Mouse (Mus musculus) fibroblast of lung, adult 2 months (primary cell): ENCODE measurements around the gene Crat.

Experiments used
- DNase-seq: peaks from one replicate; pipeline ENCODE4 v3.0.0-alpha.2; 2011; ENCODE audit warnings: low read depth

The Crat gene

GRCm38 (mm10) chr2:30403870-30404269 is 11.7 kb downstream of the Crat start:
- no peak for DNase-seq

DNA sequence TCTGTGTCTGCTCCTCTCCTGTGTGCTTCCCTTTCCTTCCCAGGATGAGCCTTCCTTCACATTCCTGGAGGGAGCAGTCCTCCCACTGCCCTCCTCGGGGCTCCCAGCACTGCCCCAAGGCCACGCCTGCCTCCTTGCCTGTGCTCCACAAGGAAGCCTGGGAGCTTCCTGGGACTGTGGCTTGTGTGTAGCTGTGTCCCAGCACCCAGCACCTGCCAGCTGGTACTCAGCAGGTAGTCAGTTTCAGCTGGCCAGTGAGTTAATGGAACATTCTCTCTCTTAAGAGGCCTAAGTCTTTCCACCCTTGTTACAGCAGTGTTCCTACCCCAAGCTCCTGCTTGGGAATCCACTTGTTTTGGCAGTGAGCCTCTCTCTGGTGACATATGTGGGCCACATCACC is 12.8 kb downstream of the Crat start:
- DNase-seq: no peak

GRCm38 (mm10) chr2:30402351-30402826 is 13.2 kb downstream of the Crat start:
- DNase-seq: no peak

DNA sequence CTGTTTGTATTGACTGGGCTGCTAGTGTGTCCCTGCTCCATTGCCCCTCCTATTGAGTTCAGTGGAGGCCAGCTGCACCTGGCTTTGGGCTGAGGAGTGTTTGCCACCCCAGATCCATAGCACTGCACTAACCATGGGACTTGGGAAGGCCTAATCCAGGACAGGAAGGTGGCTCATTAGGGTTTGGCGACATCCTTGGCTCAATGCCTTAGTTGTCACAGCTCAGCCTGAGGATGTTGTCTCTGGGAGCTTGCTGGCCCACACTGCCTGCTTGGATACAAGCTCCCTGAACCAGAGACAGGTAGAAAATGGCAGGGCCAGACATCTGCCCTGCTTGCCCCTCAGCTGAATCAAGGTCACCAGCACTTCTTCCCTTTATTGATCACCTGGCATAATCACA is 14.0 kb downstream of the Crat start:
- DNase-seq: no peak

DNA sequence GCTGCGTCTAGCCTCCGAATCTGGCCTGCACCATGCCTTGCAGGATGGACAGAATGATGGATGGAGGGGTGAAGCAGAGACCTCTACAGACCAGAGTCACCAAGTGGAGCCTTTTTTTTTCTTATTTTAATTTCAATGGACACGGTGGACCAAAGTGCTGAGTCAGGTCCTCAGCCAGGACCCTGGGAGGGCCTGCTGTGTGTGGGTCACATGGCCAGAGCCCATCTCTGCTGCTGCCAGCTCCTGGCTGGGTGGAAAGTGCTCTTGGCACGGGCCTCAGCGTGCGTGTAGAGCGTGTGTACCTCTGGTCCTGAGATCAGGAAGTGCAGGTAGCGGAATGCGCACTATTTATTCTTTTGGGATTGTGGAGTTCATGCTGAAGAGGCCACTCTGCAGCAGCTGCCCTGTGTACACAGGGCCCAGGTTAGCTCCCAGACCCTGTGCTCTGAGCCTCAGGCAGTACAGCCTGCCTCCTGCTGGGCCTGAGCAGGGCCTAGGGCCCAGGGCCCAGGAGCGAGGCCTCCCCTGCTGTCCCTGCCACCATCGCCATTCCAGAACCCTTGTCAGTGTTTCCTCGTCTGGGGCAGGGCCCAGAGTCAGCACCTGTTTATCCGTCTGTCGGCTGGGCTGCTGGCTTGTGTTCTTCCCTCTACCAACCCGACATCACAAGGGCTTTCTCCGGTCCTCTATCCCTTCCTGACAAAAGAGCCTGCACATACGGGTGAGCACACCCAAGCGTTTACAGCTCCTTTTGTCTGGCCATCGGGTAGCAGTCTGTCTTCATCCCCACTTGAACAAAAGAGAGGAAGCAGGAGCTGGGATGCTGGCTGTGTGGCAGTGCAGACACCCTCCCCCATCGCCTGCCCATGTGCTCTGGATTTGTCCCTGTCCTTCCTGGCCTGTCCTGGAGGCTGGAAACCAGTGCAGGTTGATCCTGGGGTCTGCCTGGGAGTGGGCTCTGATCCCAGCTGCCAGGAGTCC is 16.1 kb downstream of the Crat start:
- DNase-seq: no peak

GRCm38 (mm10) chr2:30397986-30398512 is 17.6 kb downstream of the Crat start:
- DNase-seq: no peak

GRCm38 (mm10) chr2:30396246-30396645 is 19.4 kb downstream of the Crat start:
- DNase-seq: no peak

GRCm38 (mm10) chr2:30395757-30396156 is 19.9 kb downstream of the Crat start:
- no peak for DNase-seq

GRCm38 (mm10) chr2:30393370-30393656 is 22.3 kb downstream of the Crat start:
- DNase-seq: no peak

DNA sequence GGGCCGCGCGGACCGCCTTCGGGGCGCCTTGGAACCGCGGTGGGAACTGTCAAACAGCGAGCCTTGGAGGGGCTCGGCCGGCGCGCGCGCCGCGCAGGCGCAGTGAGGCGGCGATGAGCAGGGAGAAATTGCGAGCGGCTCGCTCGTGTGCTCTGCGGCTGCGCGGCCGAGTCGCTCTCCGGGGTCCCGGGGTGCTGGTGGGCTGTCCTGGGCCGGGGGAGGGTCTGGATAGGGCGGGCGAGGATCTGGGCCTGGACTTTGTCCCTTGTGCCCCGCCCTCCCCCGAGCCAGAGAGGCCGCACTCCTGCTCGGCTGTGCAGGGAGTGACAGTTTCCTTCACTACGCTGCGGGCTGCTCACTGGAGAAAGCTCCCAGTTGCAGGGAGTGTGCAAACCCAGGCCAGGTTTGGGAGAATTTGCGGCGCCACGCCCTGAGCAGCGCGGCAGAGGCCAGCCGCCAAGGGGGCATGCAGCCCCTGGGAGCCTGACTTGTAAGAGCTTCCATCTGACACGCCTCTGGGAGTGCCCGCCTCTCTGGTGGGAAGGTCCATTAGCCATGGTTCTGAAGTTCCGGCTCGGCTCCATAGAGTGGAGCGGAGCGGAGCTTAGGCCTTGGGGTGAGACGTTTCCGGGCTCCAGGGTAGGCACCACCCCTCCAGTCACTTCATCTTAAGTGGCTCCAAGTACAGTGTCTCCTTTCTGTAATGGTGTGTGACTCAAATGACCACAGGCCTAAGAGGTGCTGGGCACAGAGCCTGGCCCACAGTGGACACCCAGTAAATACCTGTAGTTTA is 22.8 kb downstream of the Crat start:
- peak; percentile 64 for DNase-seq

DNA sequence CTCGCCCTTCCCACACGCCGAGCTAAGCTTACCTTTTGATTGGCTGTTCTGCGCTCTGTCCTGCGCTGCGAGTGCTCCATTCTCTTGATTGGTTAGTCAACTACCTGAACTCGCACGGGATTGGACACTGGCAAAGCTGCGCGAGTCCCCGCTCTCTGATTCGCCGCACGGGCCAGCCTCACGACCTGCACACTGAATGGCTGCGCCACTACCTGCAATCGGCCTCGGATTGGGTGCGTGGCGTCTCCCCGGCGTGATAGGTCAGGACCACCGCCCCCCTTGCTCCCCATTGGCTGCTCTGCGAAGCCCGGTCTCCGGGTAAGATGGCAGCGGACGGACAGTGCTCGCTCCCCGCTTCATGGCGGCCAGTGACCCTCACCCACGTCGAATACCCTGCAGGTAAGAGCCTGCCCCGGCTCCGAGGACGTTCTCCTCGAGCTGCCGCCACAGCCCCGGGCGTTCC is 23.5 kb downstream of the Crat start, which contains the start of gene Dolpp1:
Dolpp1 (plus strand) TSS at position 141 of the 463 bp plus-strand sequence.
- peak; percentile 98 for DNase-seq

DNA sequence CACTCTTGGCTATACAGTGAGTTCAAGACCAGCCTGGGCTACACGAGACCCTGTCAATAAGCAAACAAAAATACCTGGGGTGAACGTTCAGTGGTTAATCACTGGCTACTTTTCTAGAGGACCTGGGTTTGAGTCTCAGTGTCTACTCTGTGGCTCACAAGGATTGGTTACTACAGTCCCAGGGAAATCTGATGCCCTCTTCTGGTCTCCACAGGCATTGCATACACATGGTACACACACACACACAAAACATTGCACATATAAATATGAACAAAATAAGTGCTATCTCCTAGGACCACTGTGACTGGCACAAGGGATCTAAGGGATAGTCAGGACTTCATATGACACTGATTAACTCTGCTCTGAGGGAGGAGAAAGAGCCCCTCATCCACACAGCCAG is 26.6 kb downstream of the Crat start:
- DNase-seq: no peak

GRCm38 (mm10) chr2:30386913-30387312 is 28.7 kb downstream of the Crat start:
- DNase-seq: no peak

DNA sequence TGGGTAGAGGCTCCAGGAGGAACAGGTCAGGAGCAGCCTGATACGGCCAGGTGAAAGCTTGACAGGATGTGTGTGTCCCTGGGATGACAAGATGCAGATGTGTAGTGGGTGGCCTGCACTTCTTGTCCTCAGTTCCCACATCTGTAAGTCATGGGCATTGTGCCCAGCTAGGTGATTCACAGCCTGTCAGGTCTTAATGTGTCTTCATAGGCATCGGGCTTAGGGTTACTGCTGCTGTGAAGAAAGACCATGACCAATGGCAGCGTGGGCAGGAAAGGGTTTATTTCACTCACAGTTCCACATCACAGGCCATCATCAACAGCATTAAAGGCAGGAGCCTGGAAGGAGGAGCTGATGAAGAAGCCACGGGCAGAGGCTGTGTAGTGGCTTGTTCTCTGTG is 30.0 kb downstream of the Crat start:
- no peak for DNase-seq

- no peak for DNase-seq
These were observed 30.8 kb downstream of the Crat start for GRCm38 (mm10) chr2:30384814-30385213.

DNA sequence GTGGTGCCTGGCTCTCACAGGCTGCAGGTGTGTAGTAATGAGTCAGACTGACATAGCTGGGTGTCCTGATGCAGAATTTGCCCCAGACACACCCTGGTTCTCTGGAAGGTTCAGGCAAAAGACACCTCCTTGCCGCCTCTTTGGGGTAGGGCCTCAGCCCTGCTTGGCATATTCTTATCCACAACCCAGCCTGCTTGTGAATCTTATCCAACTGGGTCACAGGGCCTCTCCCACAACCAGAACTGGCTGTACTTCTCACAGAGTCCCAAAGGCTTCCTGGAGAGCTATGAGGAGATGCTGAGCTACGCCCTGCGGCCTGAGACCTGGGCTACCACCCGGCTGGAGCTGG is 34.3 kb downstream of the Crat start:
- no peak for DNase-seq

DNA sequence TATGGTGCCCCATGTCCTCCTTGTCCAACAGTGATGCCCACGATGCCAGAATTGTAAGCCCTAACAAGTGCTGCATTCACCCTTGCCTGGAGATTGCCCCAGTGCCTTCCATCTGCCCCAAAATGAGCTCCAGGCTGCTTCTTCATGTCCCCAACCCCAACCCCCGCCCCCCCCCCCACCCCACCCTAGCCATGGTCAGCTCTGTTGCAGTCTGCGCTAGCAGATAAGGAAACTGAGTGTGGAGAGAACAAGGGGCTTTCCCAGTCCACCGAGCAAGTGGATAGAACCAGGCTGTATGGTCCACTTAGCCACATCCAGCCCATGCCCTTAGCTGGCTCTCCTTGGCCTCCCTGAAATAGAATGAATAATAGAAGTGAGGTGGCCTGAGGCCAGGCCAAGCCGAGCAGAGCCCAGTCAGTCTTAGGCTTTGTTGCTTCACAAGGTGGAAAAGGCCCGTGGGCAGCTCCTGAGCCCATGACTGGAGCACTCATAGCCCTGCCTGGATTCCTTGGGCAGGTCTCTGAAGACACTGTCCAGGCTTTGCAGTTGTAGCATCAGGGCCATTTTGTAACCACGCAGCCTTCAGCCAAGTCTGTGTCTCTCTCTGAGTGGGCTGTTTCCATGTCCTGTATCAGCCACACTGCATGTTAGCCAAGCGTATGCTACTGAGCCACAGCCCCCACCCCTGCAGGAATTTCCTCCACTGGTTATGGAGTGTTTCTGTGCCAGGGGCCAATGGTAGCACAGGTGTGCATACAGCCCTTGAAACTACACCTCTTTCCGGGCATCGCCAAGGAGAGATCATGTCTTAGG is 34.8 kb downstream of the Crat start:
- DNase-seq: no peak

- no peak for DNase-seq
These were observed 36.3 kb downstream of the Crat start for GRCm38 (mm10) chr2:30379307-30379706.

GRCm38 (mm10) chr2:30377721-30378120 is 37.9 kb downstream of the Crat start:
- DNase-seq: no peak

DNA sequence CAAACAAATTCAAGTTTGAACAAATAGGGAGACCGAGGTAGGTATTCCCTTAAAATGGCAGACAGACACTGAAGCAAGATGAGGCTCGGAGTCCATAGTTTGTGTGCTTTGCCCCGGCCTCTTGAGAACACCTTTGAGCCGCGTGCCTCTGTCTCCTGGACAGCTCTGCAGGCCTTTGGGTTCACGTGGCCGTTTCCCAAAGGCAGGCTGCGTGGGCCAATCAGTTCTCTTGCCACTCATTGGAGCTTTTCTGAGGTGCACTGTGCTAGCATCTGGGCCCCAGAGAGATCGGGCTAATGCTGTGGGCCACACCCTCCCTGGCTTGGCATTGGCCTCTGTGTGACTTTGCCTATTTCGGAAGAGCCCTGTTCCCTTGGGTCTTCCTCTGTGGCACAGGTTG is 39.7 kb downstream of the Crat start:
- no peak for DNase-seq

- DNase-seq: no peak
These were observed 42.9 kb downstream of the Crat start for GRCm38 (mm10) chr2:30372726-30373125.

DNA sequence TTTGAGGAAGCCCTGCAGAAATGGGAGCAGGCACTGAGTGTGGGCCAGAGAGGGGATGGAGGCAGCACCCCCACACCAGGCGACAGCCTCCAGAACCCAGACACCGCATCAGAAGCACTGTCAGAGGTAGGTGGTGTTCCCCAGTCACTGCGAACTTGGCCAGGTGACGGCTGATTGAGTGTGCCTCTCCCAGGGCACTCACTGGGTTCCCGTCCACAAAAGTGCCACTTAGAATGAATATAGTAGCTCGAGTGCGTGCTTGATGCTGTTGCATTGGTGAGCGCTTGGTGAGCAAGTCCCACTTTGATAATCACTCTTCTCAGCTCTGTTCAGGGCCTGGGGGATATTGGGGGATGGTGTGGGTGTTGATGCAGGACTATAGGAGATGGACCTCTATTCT is 44.1 kb downstream of the Crat start:
- DNase-seq: no peak
